Mouse (Mus musculus) megakaryocyte, embryonic 14.5 days (primary cell): ENCODE results near the gene Hoxb3. TPM values are rescaled to one million over a fixed set of nuclear protein-coding genes. Genes with fewer than 3 reads are reported as not detected.

Experiments used
- H3K27me3 ChIP-seq: replicated peaks from 2 replicates; pipeline ENCODE3; 2012; ENCODE audit warnings: inconsistent platforms
- H3K36me3 ChIP-seq: replicated peaks from 2 replicates; pipeline ENCODE3; 2012; ENCODE audit warnings: low read length, inconsistent platforms, mixed read lengths
- H3K4me1 ChIP-seq: 2 replicates; pipeline ENCODE4 v1.6.1; 2012; ENCODE audit warnings: inconsistent platforms
- H3K4me3 ChIP-seq: replicated peaks from 2 replicates; pipeline ENCODE3; 2012; ENCODE audit warnings: moderate library complexity, mild to moderate bottlenecking, inconsistent platforms
- H3K9me3 ChIP-seq: 2 replicates; pipeline ENCODE4 v1.6.1; 2012; ENCODE audit warnings: inconsistent platforms
- FLI1 ChIP-seq: IDR thresholded peaks from 2 replicates; pipeline ENCODE4 v1.6.1; 2012; ENCODE audit warnings: low read length, inconsistent platforms, mixed read lengths
- GATA1 ChIP-seq: IDR thresholded peaks from 3 replicates; pipeline ENCODE4 v1.6.1; 2012; ENCODE audit warnings: mixed read lengths, low read length, inconsistent platforms, borderline replicate concordance
- polyA plus RNA-seq: library from polyadenylated mRNA; stranded (reverse); fragments of >175 nt; gene quantifications from 2 replicates; pipeline ENCODE4 v1.2.3, GENCODE M21; 2012; ENCODE audit warnings: low replicate concordance; ENCODE audit not compliant: insufficient read depth

Hoxb3 gene
- polyA plus RNA-seq, 1 experiment: 0.21 TPM

DNA sequence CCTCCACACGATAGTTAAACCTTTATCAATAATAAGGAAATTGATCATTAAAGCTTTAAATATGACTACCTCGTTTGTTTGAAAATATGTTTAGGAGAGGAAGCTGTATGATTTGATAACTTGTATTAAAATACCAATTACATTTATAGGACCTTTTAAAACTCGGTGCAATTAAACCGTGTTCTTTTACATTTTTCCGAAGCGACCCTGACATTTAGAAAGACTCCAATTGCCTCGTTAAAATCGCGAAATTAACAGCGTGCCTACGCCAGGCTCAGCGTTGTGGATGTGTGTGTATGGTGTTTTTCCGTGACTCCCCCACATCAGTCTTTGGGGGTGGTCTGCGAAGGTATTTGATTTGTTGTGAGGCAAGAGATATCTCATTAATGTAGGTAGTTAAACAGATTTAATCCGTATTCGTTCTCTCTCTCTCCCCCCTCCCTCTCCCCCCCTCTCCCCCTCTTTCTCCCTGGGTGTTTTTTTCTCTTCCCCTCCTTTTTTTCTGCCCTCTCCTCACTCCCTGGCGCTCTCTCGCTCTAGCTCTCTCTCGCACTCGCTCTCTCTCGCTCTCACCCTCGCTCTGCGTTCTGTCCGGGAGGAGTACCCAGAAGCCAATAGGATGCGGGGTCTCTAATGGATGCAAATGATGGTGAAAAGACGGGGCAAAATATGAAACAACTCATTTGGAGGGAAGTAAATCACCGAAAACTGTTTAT is 41.1 kb upstream of the Hoxb3 start, which contains the start of gene Hoxb8:
Hoxb8 (plus strand) TSS at position 51 of the 716 bp plus-strand sequence.
- Histone ChIP-seq H3K27me3 (peaks cover 97% of the 10 kb centered on the region), H3K36me3 (no peaks in the 10 kb centered on the region), H3K4me3 (no peak within 1 kb of the TSS), H3K9me3 (no peaks in the 10 kb centered on the region), H3K4me1 (peaks cover 42% of the 10 kb centered on the region)
- TF ChIP-seq FLI1 (no peak), GATA1 (no peak)

DNA sequence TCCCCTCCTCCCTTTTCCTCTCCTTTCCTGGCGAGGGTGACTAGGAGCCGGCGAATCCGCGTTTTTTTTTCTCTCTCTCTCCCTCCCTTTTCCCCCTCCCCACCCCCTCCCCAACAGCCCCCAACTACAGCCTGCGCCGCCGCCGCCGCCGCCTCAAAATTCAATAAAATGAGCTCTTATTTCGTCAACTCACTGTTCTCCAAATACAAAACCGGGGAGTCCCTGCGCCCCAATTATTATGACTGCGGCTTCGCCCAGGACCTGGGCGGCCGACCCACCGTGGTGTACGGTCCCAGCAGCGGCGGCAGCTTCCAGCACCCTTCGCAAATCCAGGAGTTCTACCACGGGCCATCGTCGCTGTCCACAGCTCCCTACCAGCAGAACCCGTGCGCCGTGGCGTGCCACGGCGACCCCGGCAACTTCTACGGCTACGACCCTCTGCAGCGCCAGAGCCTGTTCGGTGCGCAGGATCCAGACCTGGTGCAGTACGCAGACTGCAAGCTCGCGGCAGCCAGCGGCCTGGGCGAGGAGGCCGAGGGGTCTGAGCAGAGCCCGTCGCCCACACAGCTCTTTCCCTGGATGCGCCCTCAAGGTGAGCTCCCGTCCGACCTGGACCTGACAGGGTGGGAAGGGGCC is 40.2 kb upstream of the Hoxb3 start:
- Histone ChIP-seq H3K4me1 (peaks cover 39% of the 10 kb centered on the region), H3K4me3 (peak overlapping the region; percentile 50), H3K36me3 (no peaks in the 10 kb centered on the region), H3K9me3 (no peaks in the 10 kb centered on the region), H3K27me3 (peaks cover 97% of the 10 kb centered on the region)
- TF ChIP-seq GATA1 (no peak), FLI1 (no peak)

DNA sequence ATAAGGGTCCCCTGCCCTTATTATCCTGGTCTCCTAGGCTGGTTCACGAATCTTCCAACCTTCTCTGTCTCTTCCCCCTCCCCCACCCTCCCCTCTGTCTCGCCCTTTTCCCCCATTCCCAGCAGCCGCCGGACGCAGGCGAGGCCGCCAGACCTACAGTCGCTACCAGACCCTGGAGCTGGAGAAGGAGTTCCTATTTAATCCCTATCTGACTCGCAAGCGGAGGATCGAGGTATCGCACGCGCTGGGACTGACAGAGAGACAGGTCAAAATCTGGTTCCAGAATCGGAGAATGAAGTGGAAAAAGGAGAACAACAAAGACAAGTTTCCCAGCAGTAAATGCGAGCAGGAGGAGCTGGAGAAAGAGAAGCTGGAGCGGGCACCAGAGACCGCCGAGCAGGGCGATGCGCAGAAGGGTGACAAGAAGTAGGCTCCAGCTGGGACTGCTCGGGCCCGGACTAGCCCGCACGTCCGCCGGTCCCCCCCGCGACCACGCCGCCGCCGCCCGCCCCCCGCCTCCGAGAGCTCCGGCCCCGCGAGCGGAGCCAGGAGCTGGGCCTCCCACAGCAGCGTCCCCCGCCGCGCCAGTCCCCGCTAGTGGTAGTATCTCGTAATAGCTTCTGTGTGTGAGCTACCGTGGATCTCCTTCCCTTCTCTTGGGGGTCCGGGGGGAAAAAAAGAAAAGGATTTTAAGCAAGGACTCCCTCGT is 38.9 kb upstream of the Hoxb3 start:
- Histone ChIP-seq H3K36me3 (no peaks in the 10 kb centered on the region), H3K4me1 (peaks cover 39% of the 10 kb centered on the region), H3K9me3 (no peaks in the 10 kb centered on the region), H3K27me3 (peaks cover 97% of the 10 kb centered on the region), H3K4me3 (peak overlapping the region; percentile 82)
- TF ChIP-seq FLI1: no peak
- TF ChIP-seq GATA1: no peak

- Histone ChIP-seq H3K27me3 (peaks cover 98% of the 10 kb centered on the region), H3K4me1 (peaks cover 34% of the 10 kb centered on the region), H3K36me3 (no peaks in the 10 kb centered on the region), H3K9me3 (no peaks in the 10 kb centered on the region), H3K4me3 (peak overlapping the region; percentile 82)
- TF ChIP-seq FLI1 (no peak), GATA1 (no peak)
Measured at GRCm38 (mm10) chr11:96284774-96285734, 38.1 kb upstream of the Hoxb3 start.

GRCm38 (mm10) chr11:96285771-96286738 is 37.1 kb upstream of the Hoxb3 start, which contains the start of gene Hoxb7:
Hoxb7 (plus strand) TSS chr11:96286623.
- H3K27me3 ChIP-seq: peaks cover 99% of the 10 kb centered on the region
- no peak for TF ChIP-seq GATA1
- TF ChIP-seq FLI1: no peak
- H3K4me3 ChIP-seq: peak within 1 kb of the TSS; percentile 53
- H3K9me3 ChIP-seq: no peaks in the 10 kb centered on the region
- H3K4me1 ChIP-seq: peaks cover 34% of the 10 kb centered on the region
- no peaks in the 10 kb centered on the region for H3K36me3 ChIP-seq

GRCm38 (mm10) chr11:96286739-96287385 is 36.3 kb upstream of the Hoxb3 start:
- Histone ChIP-seq H3K9me3 (no peaks in the 10 kb centered on the region), H3K4me3 (peak overlapping the region; percentile 53), H3K36me3 (no peaks in the 10 kb centered on the region), H3K27me3 (peaks cover 100% of the 10 kb centered on the region), H3K4me1 (peaks cover 34% of the 10 kb centered on the region)
- no peak for TF ChIP-seq GATA1
- no peak for TF ChIP-seq FLI1

DNA sequence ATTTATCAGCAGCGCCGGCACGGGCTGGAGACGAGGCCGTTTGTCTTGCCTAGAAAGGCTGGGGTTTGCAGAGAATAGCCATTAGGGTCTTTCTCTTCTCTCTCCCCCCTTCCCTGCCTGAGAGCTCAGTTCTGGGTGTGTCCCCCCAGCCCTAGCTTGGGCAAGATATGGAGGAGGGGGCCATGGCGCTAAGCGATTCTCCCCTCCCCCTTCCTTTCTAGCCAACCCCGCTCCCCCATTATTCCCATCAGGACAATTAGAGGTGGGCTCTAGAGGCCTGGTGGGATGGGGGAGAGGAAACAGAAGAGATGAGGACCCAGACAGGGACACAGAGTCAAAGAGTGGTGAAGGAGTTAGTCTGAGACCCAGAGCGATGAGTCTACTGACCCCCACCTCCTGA is 35.7 kb upstream of the Hoxb3 start:
- no peaks in the 10 kb centered on the region for H3K9me3 ChIP-seq
- H3K36me3 ChIP-seq: no peaks in the 10 kb centered on the region
- H3K4me1 ChIP-seq: peaks cover 34% of the 10 kb centered on the region
- peaks cover 100% of the 10 kb centered on the region for H3K27me3 ChIP-seq
- H3K4me3 ChIP-seq: no peak overlapping the region
- no peak for TF ChIP-seq FLI1
- TF ChIP-seq GATA1: no peak
